Mouse (Mus musculus): Measurements from ENCODE around the gene Iqschfp. TPM values are rescaled to one million over a fixed set of nuclear protein-coding genes. Genes with fewer than 3 reads are reported as not detected.

The Iqschfp gene
- polyA plus RNA-seq, 1 experiment from 2014 or later, result 6.1 TPM

GRCm38 (mm10) chr3:68493586-68494295, 601.7 kb downstream of the Iqschfp start:
- peak; percentile 85 for ATAC-seq (ENCODE audit: low FRiP score, low read depth)
- Histone ChIP-seq H3K27me3 (peaks cover 22% of the 10 kb centered on the region), H3K27ac (replicated peaks) (peak overlapping the region; percentile 77), H3K9ac (replicated peaks) (peak overlapping the region; percentile 73), H3K4me1 (peaks cover 26% of the 10 kb centered on the region), H3K36me3 (no peaks in the 10 kb centered on the region), H3K4me3 (peak overlapping the region; percentile 70), H3K4me2 (replicated peaks) (peak overlapping the region; percentile 98), H3K9me3 (no peaks in the 10 kb centered on the region)
- WGBS, result under 1% methylated on average over 70 of the region's 70 CpGs

DNA sequence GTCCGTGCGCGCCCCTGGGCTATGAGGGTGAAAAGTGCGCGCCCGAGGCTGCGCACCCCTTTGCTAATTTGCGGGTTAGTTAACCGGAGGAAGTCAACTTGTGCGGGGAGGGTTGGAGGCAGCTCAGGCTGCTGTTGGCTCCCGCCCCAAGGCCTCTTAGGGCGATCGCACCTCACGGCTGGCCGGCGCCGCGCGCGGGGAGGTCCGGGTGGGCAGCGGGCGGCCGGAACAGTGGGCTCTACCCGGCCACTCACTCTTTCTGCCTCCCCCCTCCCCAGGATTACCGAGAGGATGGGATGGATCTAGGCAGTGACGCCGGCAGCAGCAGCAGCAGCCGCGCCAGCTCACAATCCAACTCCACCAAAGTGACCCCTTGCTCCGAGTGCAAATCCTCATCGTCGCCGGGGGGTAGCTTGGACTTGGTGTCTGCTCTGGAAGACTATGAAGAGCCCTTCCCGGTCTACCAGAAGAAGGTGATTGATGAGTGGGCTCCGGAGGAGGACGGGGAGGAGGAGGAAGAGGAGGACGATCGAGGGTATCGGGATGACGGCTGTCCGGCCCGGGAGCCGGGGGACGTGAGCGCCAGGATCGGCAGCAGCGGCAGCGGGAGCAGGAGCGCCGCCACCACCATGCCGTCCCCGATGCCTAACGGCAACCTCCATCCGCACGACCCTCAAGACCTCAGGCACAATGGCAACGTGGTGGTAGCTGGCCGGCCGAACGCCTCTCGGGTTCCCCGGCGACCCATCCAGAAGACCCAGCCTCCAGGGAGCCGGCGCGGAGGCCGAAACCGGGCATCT, 602.5 kb downstream of the Iqschfp start:
- peak overlapping the region; percentile 77 for H3K27ac ChIP-seq (replicated peaks)
- H3K27me3 ChIP-seq, result peaks cover 22% of the 10 kb centered on the region
- 1% methylated on average over 64 of the region's 68 CpGs for WGBS
- ATAC-seq (ENCODE audit: low FRiP score, low read depth), result peak; percentile 66
- H3K4me1 ChIP-seq, result peaks cover 26% of the 10 kb centered on the region
- H3K4me2 ChIP-seq (replicated peaks), result peak overlapping the region; percentile 98
- H3K4me3 ChIP-seq, result peak overlapping the region; percentile 70
- H3K9ac ChIP-seq (replicated peaks), result peak overlapping the region; percentile 73
- no peaks in the 10 kb centered on the region for H3K9me3 ChIP-seq
- H3K36me3 ChIP-seq, result no peaks in the 10 kb centered on the region

DNA sequence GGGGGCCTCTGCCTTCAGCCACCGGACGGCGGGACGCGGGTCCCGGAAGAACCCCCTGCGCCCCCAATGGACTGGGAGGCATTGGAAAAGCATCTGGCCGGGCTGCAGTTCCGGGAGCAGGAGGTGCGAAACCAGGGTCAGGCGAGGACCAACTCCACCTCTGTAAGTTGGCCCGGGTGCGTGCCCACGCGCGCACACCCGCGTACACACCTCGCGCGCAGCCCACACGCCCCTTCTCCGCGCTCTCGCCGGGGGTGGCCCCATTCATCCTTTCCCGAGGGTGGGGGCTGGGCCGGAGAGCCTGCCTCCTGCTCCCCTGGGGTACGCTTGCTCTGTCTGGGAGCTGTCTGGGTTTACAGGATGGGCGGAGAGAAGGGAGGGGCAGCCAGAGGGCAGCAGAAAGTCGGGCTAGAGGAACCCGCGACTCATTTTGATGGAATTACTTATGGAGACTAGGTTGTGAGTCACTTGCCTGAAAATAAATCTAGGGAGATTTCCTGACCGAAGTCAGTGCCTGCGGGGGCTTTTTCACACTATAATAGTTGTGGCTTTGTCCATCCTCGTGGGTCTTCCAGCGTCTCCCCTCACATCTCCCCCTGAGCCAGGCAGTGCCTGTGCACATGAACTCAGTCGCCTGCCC, 603.2 kb downstream of the Iqschfp start:
- Histone ChIP-seq H3K4me2 (replicated peaks) (peak overlapping the region; percentile 98), H3K27ac (replicated peaks) (peak overlapping the region; percentile 77), H3K9me3 (no peaks in the 10 kb centered on the region), H3K9ac (replicated peaks) (peak overlapping the region; percentile 73), H3K4me1 (peaks cover 26% of the 10 kb centered on the region), H3K4me3 (peak overlapping the region; percentile 70), H3K36me3 (no peaks in the 10 kb centered on the region), H3K27me3 (peaks cover 22% of the 10 kb centered on the region)
- under 1% methylated on average over 36 of the region's 38 CpGs for WGBS
- peak; percentile 48 for ATAC-seq (ENCODE audit: low FRiP score, low read depth)

- Histone ChIP-seq H3K4me2 (replicated peaks) (peak overlapping the region; percentile 98), H3K36me3 (no peaks in the 10 kb centered on the region), H3K9ac (replicated peaks) (peak overlapping the region; percentile 73), H3K9me3 (no peaks in the 10 kb centered on the region), H3K27ac (replicated peaks) (peak overlapping the region; percentile 77; the same call in 1 of the 2 replicates), H3K4me1 (peaks cover 26% of the 10 kb centered on the region), H3K27me3 (peaks cover 21% of the 10 kb centered on the region), H3K4me3 (peak overlapping the region; percentile 70)
- 2% methylated on average over 9 of the region's 9 CpGs for WGBS
- no peak for ATAC-seq (ENCODE audit: low FRiP score, low read depth)
Measured at GRCm38 (mm10) chr3:68495736-68496242, 603.8 kb downstream of the Iqschfp start.

- no peak for ATAC-seq (ENCODE audit: low FRiP score, low read depth)
- Histone ChIP-seq H3K9me3 (no peaks in the 10 kb centered on the region), H3K27ac (replicated peaks) (no peak overlapping the region), H3K36me3 (no peaks in the 10 kb centered on the region), H3K4me3 (no peak overlapping the region), H3K4me2 (replicated peaks) (peak overlapping the region; percentile 98), H3K9ac (replicated peaks) (no peak overlapping the region), H3K27me3 (peaks cover 18% of the 10 kb centered on the region), H3K4me1 (peaks cover 26% of the 10 kb centered on the region)
- WGBS, result 62% methylated on average over 6 of the region's 6 CpGs
Measured at GRCm38 (mm10) chr3:68496513-68496912, 604.5 kb downstream of the Iqschfp start.

DNA sequence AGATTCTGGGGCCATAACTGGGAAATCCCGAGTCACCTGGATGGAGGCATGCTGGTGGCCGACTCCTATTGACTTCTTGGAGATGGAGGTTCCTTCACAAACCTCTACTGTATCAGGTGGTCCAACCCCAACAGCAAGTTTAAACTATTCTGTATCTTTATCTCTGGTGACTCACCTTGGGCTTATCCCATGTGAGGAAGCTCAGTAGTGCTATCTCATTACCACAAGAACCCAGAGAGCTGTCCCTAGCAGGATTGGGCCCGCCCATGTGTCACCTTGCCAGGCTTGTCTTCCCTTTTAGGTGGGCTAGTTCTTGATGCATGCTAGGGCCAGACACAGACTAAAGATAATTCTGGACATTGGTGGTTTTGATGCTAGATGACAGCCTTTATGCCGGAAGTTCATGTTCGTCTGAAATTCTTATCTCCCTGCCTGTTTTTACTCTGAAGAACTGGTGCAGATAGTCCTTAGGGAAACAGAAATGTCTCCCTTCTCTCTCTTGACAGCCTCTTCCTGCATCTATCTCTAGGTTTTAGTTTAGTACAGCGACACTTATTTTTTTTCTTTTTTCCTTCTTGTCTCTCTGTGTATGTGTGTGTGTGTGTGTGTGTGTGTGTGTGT, 607.6 kb downstream of the Iqschfp start:
- Histone ChIP-seq H3K9ac (replicated peaks) (no peak overlapping the region), H3K4me1 (peaks cover 18% of the 10 kb centered on the region), H3K9me3 (no peaks in the 10 kb centered on the region), H3K4me3 (no peak overlapping the region), H3K36me3 (no peaks in the 10 kb centered on the region), H3K27me3 (no peaks in the 10 kb centered on the region; the same call in 1 of the 2 replicates), H3K27ac (replicated peaks) (no peak overlapping the region), H3K4me2 (replicated peaks) (no peak overlapping the region)
- WGBS, result 86% methylated on average over 6 of the region's 6 CpGs
- no peak for ATAC-seq (ENCODE audit: low FRiP score, low read depth)

DNA sequence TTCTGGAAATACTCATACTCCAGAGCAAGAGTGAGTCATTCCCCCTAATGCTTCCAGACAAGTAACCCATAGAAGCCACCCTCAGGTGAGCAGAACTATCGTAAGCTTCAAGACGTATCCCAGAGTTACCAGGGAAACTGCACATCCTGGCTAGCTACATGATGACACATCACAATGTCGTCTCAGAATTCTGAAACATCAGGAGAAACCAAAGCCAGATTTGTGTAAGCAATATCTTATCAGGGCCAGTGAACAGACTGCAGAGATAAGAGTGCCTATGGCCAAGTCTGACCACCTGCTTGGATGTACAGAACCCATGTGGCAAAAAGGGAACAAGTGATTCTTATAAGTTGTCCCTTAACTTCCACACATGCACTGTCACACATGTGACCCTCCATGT, 612.8 kb downstream of the Iqschfp start:
- WGBS, result 93% methylated on average over 3 of the region's 3 CpGs
- Histone ChIP-seq H3K4me3 (no peak overlapping the region), H3K9ac (replicated peaks) (no peak overlapping the region), H3K27me3 (no peaks in the 10 kb centered on the region), H3K36me3 (no peaks in the 10 kb centered on the region), H3K4me2 (replicated peaks) (no peak overlapping the region), H3K27ac (replicated peaks) (no peak overlapping the region), H3K9me3 (no peaks in the 10 kb centered on the region), H3K4me1 (no peaks in the 10 kb centered on the region)
- ATAC-seq (ENCODE audit: low FRiP score, low read depth), result no peak

DNA sequence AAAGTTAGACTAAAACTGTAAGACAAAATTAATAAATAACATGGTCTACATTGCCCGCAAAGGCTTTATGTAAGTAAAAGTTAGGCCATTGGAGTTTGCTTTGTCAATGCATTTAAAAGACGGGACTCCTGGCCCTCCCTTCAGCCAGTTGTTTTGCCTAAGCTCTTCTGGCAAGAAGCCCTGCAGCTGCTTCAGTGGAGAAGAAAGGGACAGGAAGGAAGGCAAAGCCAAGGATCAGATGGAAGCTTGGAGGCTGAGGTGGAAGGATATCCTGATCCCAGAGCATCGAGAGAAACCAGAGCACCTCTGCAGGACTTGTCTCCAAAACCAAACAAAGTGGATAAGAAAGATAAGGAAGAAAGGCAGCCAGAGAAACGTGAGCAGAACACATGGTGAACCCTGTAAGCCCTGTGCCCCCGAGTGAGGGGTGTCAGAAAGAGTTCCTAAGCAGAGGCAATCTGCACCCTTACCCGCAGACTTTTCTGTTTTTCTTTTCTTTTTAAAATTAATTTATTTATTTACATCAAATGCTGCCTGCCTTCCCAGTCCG, 614.8 kb downstream of the Iqschfp start:
- Histone ChIP-seq H3K9ac (replicated peaks) (no peak overlapping the region), H3K27me3 (no peaks in the 10 kb centered on the region)
- no peak for ATAC-seq (ENCODE audit: low FRiP score, low read depth)

DNA sequence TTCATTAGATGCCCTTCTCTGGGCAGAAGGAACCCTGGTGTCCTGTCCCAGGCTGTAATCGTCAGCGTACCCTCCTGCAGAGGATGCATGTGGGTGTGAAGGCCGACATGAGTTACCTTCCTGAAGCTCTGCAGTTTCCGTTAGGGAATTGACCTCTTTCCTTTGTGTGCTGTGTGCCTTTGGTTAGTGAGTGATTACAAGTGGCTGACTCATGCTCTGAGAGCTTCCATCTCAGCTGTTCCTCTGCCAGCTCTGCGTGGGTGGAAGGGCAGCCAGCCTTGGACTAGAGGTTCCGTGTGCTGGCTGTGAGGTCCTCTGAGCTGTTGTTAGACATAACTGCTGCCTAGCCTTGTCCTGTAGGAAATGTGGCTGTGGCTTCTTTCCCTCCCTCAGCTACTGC, 616.6 kb downstream of the Iqschfp start:
- Histone ChIP-seq H3K4me1 (peaks cover 6% of the 10 kb centered on the region), H3K27me3 (no peaks in the 10 kb centered on the region), H3K4me2 (replicated peaks) (no peak overlapping the region), H3K9ac (replicated peaks) (no peak overlapping the region), H3K36me3 (no peaks in the 10 kb centered on the region), H3K9me3 (no peaks in the 10 kb centered on the region), H3K27ac (replicated peaks) (no peak overlapping the region), H3K4me3 (no peak overlapping the region)
- WGBS, result 65% methylated on average over 6 of the region's 6 CpGs
- ATAC-seq (ENCODE audit: low FRiP score, low read depth), result no peak

More for the DNA sequence above, 614.8 kb downstream of the Iqschfp start:
- Histone ChIP-seq H3K4me1 (no peaks in the 10 kb centered on the region), H3K9me3 (no peaks in the 10 kb centered on the region), H3K4me2 (replicated peaks) (no peak overlapping the region), H3K27ac (replicated peaks) (no peak overlapping the region), H3K36me3 (no peaks in the 10 kb centered on the region), H3K4me3 (no peak overlapping the region)
- WGBS, result 72% methylated on average over 7 of the region's 7 CpGs

- WGBS, result 86% methylated on average over 5 of the region's 5 CpGs
- no peak overlapping the region for H3K4me3 ChIP-seq
- H3K36me3 ChIP-seq, result no peaks in the 10 kb centered on the region
Measured at GRCm38 (mm10) chr3:68510872-68511271, 618.8 kb downstream of the Iqschfp start.

DNA sequence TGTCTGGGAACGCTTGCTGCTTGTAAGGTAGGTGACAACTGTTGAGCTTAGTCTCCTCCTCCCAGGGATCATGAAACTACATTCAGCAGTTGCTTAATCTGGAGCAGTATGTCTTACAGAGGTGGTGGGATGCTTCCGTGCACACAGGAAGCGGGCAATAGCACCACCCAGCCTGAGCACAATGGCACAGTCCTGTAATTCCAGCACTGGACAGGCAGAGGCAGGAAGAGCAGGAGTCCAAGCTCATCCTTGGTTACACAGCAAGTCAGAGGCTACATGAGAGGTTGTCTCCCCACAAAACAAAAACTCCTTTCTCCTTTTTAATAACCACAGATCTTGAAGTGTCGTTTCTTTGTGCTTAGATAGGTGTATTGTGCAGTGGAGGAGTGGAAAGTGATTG, 619.7 kb downstream of the Iqschfp start:
- no peaks in the 10 kb centered on the region for H3K9me3 ChIP-seq
- H3K4me1 ChIP-seq, result peaks cover 13% of the 10 kb centered on the region
- ATAC-seq (ENCODE audit: low FRiP score, low read depth), result no peak
- 83% methylated on average over 4 of the region's 4 CpGs for WGBS
- H3K36me3 ChIP-seq, result no peaks in the 10 kb centered on the region
- H3K4me2 ChIP-seq (replicated peaks), result no peak overlapping the region
- H3K4me3 ChIP-seq, result no peak overlapping the region
- H3K27ac ChIP-seq (replicated peaks), result no peak overlapping the region
- H3K9ac ChIP-seq (replicated peaks), result no peak overlapping the region
- H3K27me3 ChIP-seq, result no peaks in the 10 kb centered on the region

More at GRCm38 (mm10) chr3:68510872-68511271, 618.8 kb downstream of the Iqschfp start:
- Histone ChIP-seq H3K4me2 (replicated peaks) (no peak overlapping the region), H3K9ac (replicated peaks) (no peak overlapping the region), H3K27me3 (no peaks in the 10 kb centered on the region), H3K9me3 (no peaks in the 10 kb centered on the region), H3K27ac (replicated peaks) (no peak overlapping the region), H3K4me1 (peaks cover 13% of the 10 kb centered on the region)
- ATAC-seq (ENCODE audit: low FRiP score, low read depth), result no peak
